Mouse (Mus musculus): Measurements from ENCODE around the gene Zdhhc15. TPM values are rescaled to one million over a fixed set of nuclear protein-coding genes. Genes with fewer than 3 reads are reported as not detected.
"Not testable (repeated sequence)": the region's sequence is repeated elsewhere in the genome, so short reads cannot be mapped to it uniquely, and the experiment has no call there.

Zdhhc15 gene
- 1.5 and 2.4 TPM in 2 replicates for total RNA-seq (2014; rRNA removed; ENCODE audit: low replicate concordance)
- 1.7 and 2.2 TPM in 2 replicates for polyA plus RNA-seq (2015; fragmentation: Nextera tagmentation; extraction: Ambion mirVana)

DNA sequence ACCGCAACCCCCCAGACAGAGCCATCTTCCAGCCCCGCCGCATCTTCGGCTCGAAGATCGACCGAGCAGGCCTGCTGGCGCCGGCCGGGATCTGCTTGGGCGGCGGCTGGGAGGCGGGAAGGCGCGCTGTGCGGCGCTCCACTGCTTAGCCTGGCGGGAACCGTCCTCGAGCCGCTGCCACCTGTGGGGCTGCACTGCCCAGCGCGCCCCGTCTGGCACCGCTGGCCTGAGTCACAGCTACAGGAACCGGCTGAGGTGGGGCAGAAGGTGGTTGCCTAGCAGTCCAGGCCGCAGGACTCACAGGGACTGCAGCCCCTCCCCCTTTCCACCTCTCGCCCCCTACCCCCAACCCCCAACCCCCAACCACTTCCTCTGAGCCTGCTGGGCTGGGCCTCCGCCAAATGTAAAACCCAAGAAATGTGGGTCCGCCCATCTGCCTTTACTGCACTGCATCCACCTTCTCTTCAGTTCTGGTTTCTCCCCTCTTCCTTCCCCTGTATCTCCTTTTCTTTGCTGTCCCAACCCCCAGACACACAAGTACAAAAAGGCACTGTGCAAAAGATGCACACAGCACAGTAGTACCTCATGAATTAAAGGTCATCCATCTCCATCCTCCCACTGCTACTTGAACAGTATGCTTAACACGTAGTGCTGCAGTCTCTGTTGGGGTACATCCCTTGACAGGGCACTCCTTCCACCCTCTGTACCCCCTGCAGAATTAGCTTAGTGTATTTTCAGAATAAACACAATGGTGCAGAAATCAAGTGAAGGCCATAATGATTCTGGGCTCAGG, at the start of gene Zdhhc15:
TSS of gene Zdhhc15 (minus strand) at position 308 of the 793 bp plus-strand sequence.
- no peaks in the 10 kb centered on the region for H3K36me3 ChIP-seq (replicated peaks; ENCODE audit: control insufficient read depth, insufficient read depth, low read length)
- H3K9ac ChIP-seq (replicated peaks; ENCODE audit: low read depth, low read length) = peak within 1 kb of the TSS; percentile 48
- peak within 1 kb of the TSS; percentile 70 for H3K4me2 ChIP-seq (ENCODE audit: low read depth, low read length)
- no peaks in the 10 kb centered on the region for H3K9me3 ChIP-seq (replicated peaks; ENCODE audit: control insufficient read depth, low read length)
- H3K4me3 ChIP-seq (ENCODE audit: low read depth, low read length) = peak within 1 kb of the TSS; percentile 59
- peak; percentile 89 for ATAC-seq (ENCODE audit: insufficient read depth, low read depth)
- TF ChIP-seq CTCF (IDR thresholded peaks at IDR 0.05; ENCODE audit: low read depth) = no peak
- no peak for TF ChIP-seq EP300 (IDR thresholded peaks at IDR 0.05; ENCODE audit: low read depth)
- no peaks in the 10 kb centered on the region for H3K27me3 ChIP-seq (ENCODE audit: control insufficient read depth, insufficient read depth, low read length)
- no peak within 1 kb of the TSS; the same call in 1 of the 2 replicates for H3K27ac ChIP-seq (ENCODE audit: low read depth)
- no peaks in the 10 kb centered on the region for H3K4me1 ChIP-seq (ENCODE audit: control insufficient read depth, insufficient read depth)
- DNase-seq (ENCODE audit: low spot score) = peak; percentile 63
- WGBS = 13% methylated on average over 22 of the region's 31 CpGs

DNA sequence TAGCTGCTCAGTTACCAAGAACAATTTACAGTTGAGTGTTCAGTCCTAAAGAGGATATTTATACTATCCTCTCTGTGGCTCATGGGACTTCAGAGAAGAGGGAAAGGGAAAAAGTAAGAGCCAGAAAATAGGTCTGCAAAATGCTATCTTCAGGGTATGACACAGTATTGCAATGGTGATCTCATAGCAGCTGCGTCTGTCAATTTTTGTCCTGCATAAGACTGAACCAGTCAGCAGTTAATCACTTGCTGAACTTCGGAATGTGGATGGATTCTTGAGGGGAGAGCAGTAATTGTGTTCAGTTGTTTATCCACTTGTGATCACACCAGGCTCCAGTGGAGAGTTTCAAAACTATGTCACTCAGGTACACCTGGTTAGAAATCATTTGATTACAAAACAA, 37.1 kb upstream of the Zdhhc15 start:
- Histone ChIP-seq H3K27me3 (ENCODE audit: control insufficient read depth, insufficient read depth, low read length) (no peaks in the 10 kb centered on the region), H3K36me3 (replicated peaks; ENCODE audit: control insufficient read depth, insufficient read depth, low read length) (no peaks in the 10 kb centered on the region), H3K4me3 (ENCODE audit: low read depth, low read length) (no peak overlapping the region), H3K4me1 (ENCODE audit: control insufficient read depth, insufficient read depth) (no peaks in the 10 kb centered on the region), H3K9ac (replicated peaks; ENCODE audit: low read depth, low read length) (no peak overlapping the region), H3K27ac (ENCODE audit: low read depth) (no peak overlapping the region), H3K9me3 (replicated peaks; ENCODE audit: control insufficient read depth, low read length) (no peaks in the 10 kb centered on the region), H3K4me2 (ENCODE audit: low read depth, low read length) (no peak overlapping the region)
- no peak for TF ChIP-seq CTCF (IDR thresholded peaks at IDR 0.05; ENCODE audit: low read depth)
- no peak for TF ChIP-seq EP300 (IDR thresholded peaks at IDR 0.05; ENCODE audit: low read depth)
- DNase-seq (ENCODE audit: low spot score) (no peak), ATAC-seq (ENCODE audit: insufficient read depth, low read depth) (no peak)
- 70% methylated on average over 2 of the region's 2 CpGs for WGBS

- peak overlapping the region; percentile 59 for H3K4me3 ChIP-seq (ENCODE audit: low read depth, low read length)
- DNase-seq (ENCODE audit: low spot score) (no peak), ATAC-seq (ENCODE audit: insufficient read depth, low read depth) (no peak)
- H3K4me1 ChIP-seq (ENCODE audit: control insufficient read depth, insufficient read depth) = no peaks in the 10 kb centered on the region
- peak overlapping the region; percentile 70 for H3K4me2 ChIP-seq (ENCODE audit: low read depth, low read length)
- no peaks in the 10 kb centered on the region for H3K36me3 ChIP-seq (replicated peaks; ENCODE audit: control insufficient read depth, insufficient read depth, low read length)
- H3K27me3 ChIP-seq (ENCODE audit: control insufficient read depth, insufficient read depth, low read length) = no peaks in the 10 kb centered on the region
- no peak for TF ChIP-seq CTCF (IDR thresholded peaks at IDR 0.05; ENCODE audit: low read depth)
- TF ChIP-seq EP300 (IDR thresholded peaks at IDR 0.05; ENCODE audit: low read depth) = no peak
- peak overlapping the region; percentile 48 for H3K9ac ChIP-seq (replicated peaks; ENCODE audit: low read depth, low read length)
- no peak overlapping the region; the same call in 1 of the 2 replicates for H3K27ac ChIP-seq (ENCODE audit: low read depth)
- WGBS = 32% methylated on average over 18 of the region's 19 CpGs
- H3K9me3 ChIP-seq (replicated peaks; ENCODE audit: control insufficient read depth, low read length) = no peaks in the 10 kb centered on the region
These were observed 761 bp downstream of the Zdhhc15 start for GRCm38 (mm10) chrX:104669850-104670756.

DNA sequence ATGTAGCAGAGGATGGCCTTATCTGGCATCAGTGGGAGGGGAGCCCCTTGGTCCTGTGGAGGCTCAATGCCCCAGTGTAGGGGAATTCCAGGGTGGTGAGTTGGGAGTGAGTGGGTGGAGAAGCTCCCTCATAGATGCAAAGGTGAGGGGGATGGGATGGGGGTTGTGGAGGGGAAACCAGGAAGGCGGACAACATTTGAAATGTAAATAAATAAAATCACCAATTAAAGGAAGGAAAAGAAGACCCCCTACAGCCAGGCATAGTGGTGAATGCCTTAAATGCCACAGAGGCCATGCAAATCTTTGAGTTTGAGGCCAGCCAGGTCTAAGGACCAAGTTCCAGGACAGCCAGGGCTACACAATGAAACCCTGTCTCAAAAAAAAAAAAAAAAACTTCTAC, 13.9 kb downstream of the Zdhhc15 start:
- no peaks in the 10 kb centered on the region for H3K36me3 ChIP-seq (replicated peaks; ENCODE audit: control insufficient read depth, insufficient read depth, low read length)
- H3K4me3 ChIP-seq (ENCODE audit: low read depth, low read length) = no peak overlapping the region
- no peak overlapping the region for H3K27ac ChIP-seq (ENCODE audit: low read depth)
- H3K4me2 ChIP-seq (ENCODE audit: low read depth, low read length) = no peak overlapping the region
- no peaks in the 10 kb centered on the region for H3K9me3 ChIP-seq (replicated peaks; ENCODE audit: control insufficient read depth, low read length)
- TF ChIP-seq EP300 (IDR thresholded peaks at IDR 0.05; ENCODE audit: low read depth) = no peak
- TF ChIP-seq CTCF (IDR thresholded peaks at IDR 0.05; ENCODE audit: low read depth) = no peak
- H3K4me1 ChIP-seq (ENCODE audit: control insufficient read depth, insufficient read depth) = no peaks in the 10 kb centered on the region
- no peaks in the 10 kb centered on the region for H3K27me3 ChIP-seq (ENCODE audit: control insufficient read depth, insufficient read depth, low read length)
- DNase-seq (ENCODE audit: low spot score) (no peak), ATAC-seq (ENCODE audit: insufficient read depth, low read depth) (no peak)
- 72% methylated on average over 1 of the region's 1 CpGs for WGBS
- H3K9ac ChIP-seq (replicated peaks; ENCODE audit: low read depth, low read length) = no peak overlapping the region

DNA sequence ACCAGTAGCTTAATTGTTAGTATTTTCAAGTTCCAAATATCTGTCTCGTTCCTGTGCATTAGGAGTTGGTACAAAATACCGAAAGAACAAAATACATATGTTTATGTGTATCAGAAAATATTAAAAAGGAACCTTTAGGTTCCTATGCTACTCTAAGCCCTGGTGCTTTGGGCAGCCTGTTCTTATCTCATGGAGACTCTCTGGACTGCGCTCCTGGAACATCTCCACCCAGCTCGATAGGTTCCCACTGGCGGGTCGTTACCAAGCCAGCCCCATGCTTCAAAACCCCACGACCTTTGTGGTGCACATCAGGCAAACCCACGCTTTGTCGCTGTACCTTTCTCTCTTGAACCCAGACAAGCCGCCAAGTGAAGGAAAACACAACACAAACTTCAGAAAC, 58.3 kb downstream of the Zdhhc15 start:
- TF ChIP-seq EP300 (IDR thresholded peaks at IDR 0.05; ENCODE audit: low read depth) (no peak), CTCF (IDR thresholded peaks at IDR 0.05; ENCODE audit: low read depth) (no peak)
- 79% methylated on average over 10 of the region's 10 CpGs for WGBS
- ATAC-seq (ENCODE audit: insufficient read depth, low read depth) (no peak), DNase-seq (ENCODE audit: low spot score) (no peak)
- Histone ChIP-seq H3K9me3 (replicated peaks; ENCODE audit: control insufficient read depth, low read length) (no peaks in the 10 kb centered on the region), H3K4me1 (ENCODE audit: control insufficient read depth, insufficient read depth) (no peaks in the 10 kb centered on the region), H3K27me3 (ENCODE audit: control insufficient read depth, insufficient read depth, low read length) (no peaks in the 10 kb centered on the region), H3K9ac (replicated peaks; ENCODE audit: low read depth, low read length) (no peak overlapping the region), H3K4me2 (ENCODE audit: low read depth, low read length) (no peak overlapping the region), H3K36me3 (replicated peaks; ENCODE audit: control insufficient read depth, insufficient read depth, low read length) (no peaks in the 10 kb centered on the region), H3K4me3 (ENCODE audit: low read depth, low read length) (no peak overlapping the region), H3K27ac (ENCODE audit: low read depth) (no peak overlapping the region)

- not testable (repeated sequence) for H3K27me3 ChIP-seq (ENCODE audit: control insufficient read depth, insufficient read depth, low read length); H3K9ac ChIP-seq (replicated peaks; ENCODE audit: low read depth, low read length); H3K9me3 ChIP-seq (replicated peaks; ENCODE audit: control insufficient read depth, low read length); H3K4me3 ChIP-seq (ENCODE audit: low read depth, low read length); H3K4me2 ChIP-seq (ENCODE audit: low read depth, low read length); H3K36me3 ChIP-seq (replicated peaks; ENCODE audit: control insufficient read depth, insufficient read depth, low read length); DNase-seq (ENCODE audit: low spot score); ATAC-seq (ENCODE audit: insufficient read depth, low read depth); H3K27ac ChIP-seq (ENCODE audit: low read depth); H3K4me1 ChIP-seq (ENCODE audit: control insufficient read depth, insufficient read depth)
- WGBS = 70% methylated on average over 2 of the region's 7 CpGs
These were observed 67.0 kb downstream of the Zdhhc15 start for GRCm38 (mm10) chrX:104603738-104604430.

DNA sequence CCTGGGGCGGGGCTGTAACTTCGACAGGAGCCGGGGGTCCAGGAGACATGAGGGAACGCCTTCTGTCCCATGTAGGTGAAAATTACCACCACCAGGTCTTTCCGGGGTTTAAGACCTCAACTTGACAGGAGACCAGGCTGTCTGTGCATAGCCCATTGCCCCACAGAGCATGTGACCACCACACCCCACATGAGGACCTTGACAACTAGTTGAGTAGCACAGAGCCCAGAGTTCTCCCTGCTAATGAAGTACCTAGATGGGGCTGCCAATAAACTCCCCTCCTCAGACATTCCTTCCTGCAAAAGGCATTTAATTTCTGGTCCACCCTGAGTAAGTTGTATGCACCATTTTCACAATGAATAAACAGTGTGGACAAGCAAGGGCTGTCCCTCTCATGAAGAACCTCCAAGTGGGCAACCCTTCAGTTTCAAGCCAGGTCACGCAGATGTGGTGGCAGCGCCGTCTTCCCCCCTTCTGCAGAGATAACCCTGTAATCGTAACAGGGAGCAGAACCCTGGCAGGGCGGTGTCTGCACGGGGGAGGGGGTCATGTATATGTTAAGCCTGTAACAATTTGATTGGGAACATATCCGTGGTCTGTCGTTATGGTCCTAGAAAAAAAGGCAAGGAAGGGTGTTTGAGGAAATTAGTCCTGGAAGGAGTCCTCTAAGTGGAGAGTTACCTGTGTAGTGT, 68.5 kb downstream of the Zdhhc15 start:
- not testable (repeated sequence) for H3K27ac ChIP-seq (ENCODE audit: low read depth); H3K4me1 ChIP-seq (ENCODE audit: control insufficient read depth, insufficient read depth); H3K9ac ChIP-seq (replicated peaks; ENCODE audit: low read depth, low read length); H3K4me2 ChIP-seq (ENCODE audit: low read depth, low read length); H3K27me3 ChIP-seq (ENCODE audit: control insufficient read depth, insufficient read depth, low read length); H3K36me3 ChIP-seq (replicated peaks; ENCODE audit: control insufficient read depth, insufficient read depth, low read length); H3K9me3 ChIP-seq (replicated peaks; ENCODE audit: control insufficient read depth, low read length); ATAC-seq (ENCODE audit: insufficient read depth, low read depth); H3K4me3 ChIP-seq (ENCODE audit: low read depth, low read length); DNase-seq (ENCODE audit: low spot score)
- 69% methylated on average over 8 of the region's 13 CpGs for WGBS
